ENCODE assay signal across 10 mouse cellular contexts in the genomic region with DNA sequence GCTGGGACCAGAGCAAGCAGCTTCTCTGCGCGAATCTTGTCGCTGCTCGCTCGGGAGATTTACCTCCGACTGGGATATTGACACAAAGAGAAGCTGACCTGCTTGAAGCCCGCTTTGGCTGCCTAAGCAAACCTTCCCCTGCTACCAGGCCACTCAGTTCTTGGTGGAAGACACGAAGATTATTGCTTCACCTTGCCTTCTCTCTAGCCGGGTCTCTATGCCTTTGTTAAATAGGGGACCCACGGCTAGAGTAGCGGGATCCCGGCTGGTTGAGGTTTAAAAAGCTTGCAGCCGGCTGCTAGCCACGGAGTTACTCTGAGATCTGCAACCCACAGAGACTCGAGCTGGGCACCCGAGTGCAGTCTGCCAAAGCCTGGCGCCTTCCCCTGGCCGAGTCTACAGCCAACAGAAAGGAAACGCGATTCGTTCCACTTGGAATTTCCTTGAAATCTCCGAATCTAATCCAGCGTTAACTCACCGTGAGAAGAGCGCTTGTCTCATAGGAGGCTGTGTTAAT. TPM values are rescaled to one million over a fixed set of nuclear protein-coding genes. Genes with fewer than 3 reads are reported as not detected.
A peak's percentile ranks its signal among the peaks of the same experiment; 100 is the strongest.
DNase-seq lines count a peak whose midpoint lies in the region; ATAC-seq lines count a peak whose summit lies in the region.
"Had no signal": no experiment of that assay in that cellular context is flagged by ENCODE, and none has a peak within 500 bp of the region (broad histone marks: within the 10 kb centered on the region; RNA-seq: fewer than 3 reads in every experiment).

No protein-coding gene starts in this region.

- no peak for ATAC-seq in forebrain, embryonic 12.5 days (ENCODE audit: low FRiP score)
- ATAC-seq in midbrain, embryonic 13.5 days = no peak
- no peak for ATAC-seq in frontal cortex, adult (ENCODE audit: low TSS enrichment)

- H3K4me3 ChIP-seq in heart, embryonic 10.5 days = no peak overlapping the region
- H3K4me3 ChIP-seq in forebrain, embryonic 12.5 days (replicated peaks) = peak overlapping the region; percentile 6
- peak overlapping the region; percentile 51 for H3K4me3 ChIP-seq in midbrain, embryonic 13.5 days (replicated peaks)
- H3K4me3 ChIP-seq: lung, embryonic 15.5 days had no signal

- intact Hi-C loops in gastrocnemius, postnatal 14 days (cut with DNase I; ENCODE audit: low total_unique reads) = no loop called here

- peak; percentile 72 for DNase-seq in heart, adult 11 months
- no peak for DNase-seq in heart, embryonic 10.5 days (ENCODE audit: low spot score)
- DNase-seq in MN1 (ENCODE audit: low spot score) = peak; percentile 56
- no peak for DNase-seq in thymus, postnatal 14 days
- DNase-seq in gastrocnemius, postnatal 14 days = no peak

- no peak overlapping the region for H3K27ac ChIP-seq in heart, embryonic 10.5 days
- no peak overlapping the region for H3K27ac ChIP-seq in forebrain, embryonic 12.5 days
- peak overlapping the region; percentile 48 for H3K27ac ChIP-seq in midbrain, embryonic 13.5 days
- H3K27ac ChIP-seq: heart, embryonic 15.5 days; lung, embryonic 15.5 days had no signal

- peaks cover 100% of the 10 kb centered on the region for H3K27me3 ChIP-seq in heart, embryonic 10.5 days (ENCODE audit: insufficient read depth, poor library complexity, severe bottlenecking)
- peaks cover 95% of the 10 kb centered on the region for H3K27me3 ChIP-seq in forebrain, embryonic 12.5 days
- peaks cover 98% of the 10 kb centered on the region for H3K27me3 ChIP-seq in midbrain, embryonic 13.5 days

- no peak overlapping the region for H3K9ac ChIP-seq in forebrain, embryonic 12.5 days
- H3K9ac ChIP-seq in midbrain, embryonic 13.5 days (replicated peaks) = peak overlapping the region; percentile 67
- H3K9ac ChIP-seq: heart, embryonic 15.5 days; lung, embryonic 15.5 days had no signal

- no peaks in the 10 kb centered on the region for H3K9me3 ChIP-seq in heart, embryonic 10.5 days
- H3K9me3 ChIP-seq in forebrain, embryonic 12.5 days = no peaks in the 10 kb centered on the region
- no peaks in the 10 kb centered on the region for H3K9me3 ChIP-seq in midbrain, embryonic 13.5 days
- H3K9me3 ChIP-seq: heart, embryonic 15.5 days; lung, embryonic 15.5 days had no signal

- H3K36me3 ChIP-seq in heart, embryonic 10.5 days = no peaks in the 10 kb centered on the region
- H3K36me3 ChIP-seq in forebrain, embryonic 12.5 days (replicated peaks) = no peaks in the 10 kb centered on the region
- H3K36me3 ChIP-seq in midbrain, embryonic 13.5 days = no peaks in the 10 kb centered on the region
- H3K36me3 ChIP-seq: heart, embryonic 15.5 days; lung, embryonic 15.5 days had no signal

- peaks cover 19% of the 10 kb centered on the region for H3K4me1 ChIP-seq in heart, embryonic 10.5 days
- peaks cover 28% of the 10 kb centered on the region for H3K4me1 ChIP-seq in forebrain, embryonic 12.5 days
- H3K4me1 ChIP-seq in midbrain, embryonic 13.5 days (replicated peaks) = peaks cover 30% of the 10 kb centered on the region

- WGBS in heart, embryonic 10.5 days = 2% methylated on average over 25 of the region's 25 CpGs
- WGBS in forebrain, embryonic 12.5 days = under 1% methylated on average over 25 of the region's 25 CpGs
- WGBS in midbrain, embryonic 13.5 days = under 1% methylated on average over 25 of the region's 25 CpGs

- peak overlapping the region; percentile 15 for H3K4me2 ChIP-seq in forebrain, embryonic 12.5 days
- H3K4me2 ChIP-seq in midbrain, embryonic 13.5 days (replicated peaks) = peak overlapping the region; percentile 69
- H3K4me2 ChIP-seq: lung, embryonic 15.5 days had no signal

RNA-seq across cellular contexts. Expression of a gene that starts 8.2 kb away (rescaled TPM):
- polyA plus RNA-seq in heart, embryonic 10.5 days (2016; fragmentation: Nextera tagmentation; extraction: Ambion mirVana) = 0.03 TPM in 1 of 2 replicates, not detected in the other
- 0.21 and 0.60 TPM in 2 replicates for polyA plus RNA-seq in forebrain, embryonic 12.5 days (2016; fragmentation: Nextera tagmentation; extraction: Ambion mirVana)
- polyA plus RNA-seq in midbrain, embryonic 13.5 days (2015; fragmentation: Nextera tagmentation; extraction: Ambion mirVana) = 9.7 and 10.4 TPM in 2 replicates
- under 1 TPM; 0.10 to 0.22 TPM for total RNA-seq in gastrocnemius, postnatal 14 days (2021)
- polyA plus RNA-seq: heart, embryonic 15.5 days; lung, embryonic 15.5 days had no signal

RNA-seq across cellular contexts. Expression of a gene that starts 53.6 kb away (rescaled TPM):
- 22.9 and 23.7 TPM in 2 replicates for polyA plus RNA-seq in heart, embryonic 10.5 days (2016; fragmentation: Nextera tagmentation; extraction: Ambion mirVana)
- 30.9 and 32.6 TPM in 2 replicates for polyA plus RNA-seq in forebrain, embryonic 12.5 days (2016; fragmentation: Nextera tagmentation; extraction: Ambion mirVana)
- polyA plus RNA-seq in midbrain, embryonic 13.5 days (2015; fragmentation: Nextera tagmentation; extraction: Ambion mirVana) = 33.4 and 39.1 TPM in 2 replicates
- total RNA-seq in gastrocnemius, postnatal 14 days (2021) = 10 to 100 TPM; 13.1 to 13.4 TPM

Comparison
In these comparisons a context has a peak if more than half of its experiments do, and no peak if none do; other contexts are left out.
1. DNase-seq: peak in heart, adult 11 months (single experiment) and MN1 (single experiment); none in heart, embryonic 10.5 days (single experiment), thymus, postnatal 14 days (single experiment) and gastrocnemius, postnatal 14 days (single experiment).